Mouse (Mus musculus) forebrain, embryonic 10.5 days (tissue): ENCODE measurements around the gene Dlg1. TPM values are rescaled to one million over a fixed set of nuclear protein-coding genes. Genes with fewer than 3 reads are reported as not detected.

Experiments
- DNase-seq: peaks from one replicate; pipeline ENCODE4 v3.0.0-alpha.2; 2017; ENCODE audit warnings: low spot score; ENCODE audit errors: extremely low spot score
- H3K27ac ChIP-seq: fragments of 300-500 bp; sonication (generic); 2 replicates; pipeline ENCODE4 v1.5.1; 2016; ENCODE audit warnings: mild to moderate bottlenecking
- H3K27me3 ChIP-seq: fragments of 300-500 bp; sonication (generic); 2 replicates; pipeline ENCODE4 v1.6.1; 2016; ENCODE audit warnings: mild to moderate bottlenecking; ENCODE audit not compliant: poor library complexity, severe bottlenecking
- H3K36me3 ChIP-seq: fragments of 300-500 bp; sonication (generic); replicated peaks from 2 replicates; pipeline ENCODE4 v1.6.1; 2016; ENCODE audit warnings: mild to moderate bottlenecking, moderate library complexity
- H3K4me1 ChIP-seq: fragments of 300-500 bp; sonication (generic); 2 replicates; pipeline ENCODE4 v1.6.1; 2016
- H3K4me3 ChIP-seq: fragments of 300-500 bp; sonication (generic); 2 replicates; pipeline ENCODE4 v1.5.1; 2016; ENCODE audit warnings: mild to moderate bottlenecking, moderate library complexity
- H3K9me3 ChIP-seq: fragments of 300-500 bp; sonication (generic); 2 replicates; pipeline ENCODE4 v1.6.1; 2016; ENCODE audit warnings: mild to moderate bottlenecking, moderate library complexity
- WGBS: fragments of 180-500 bp; shearing (Covaris S2); methylation state at CpG from one replicate; pipeline ENCODE4 v1.1.7; 2016; 5-methylcytosine and 5-hydroxymethylcytosine counted together
- polyA plus RNA-seq: library from polyadenylated mRNA; unstranded; fragments of >200 nt; fragmentation: Nextera tagmentation; extraction: Ambion mirVana; gene quantifications from 2 replicates; pipeline ENCODE4 v1.2.1, GENCODE M21; 2016

Gene Dlg1
- polyA plus RNA-seq, 1 experiment from 2014 or later: 30.9 TPM

DNA sequence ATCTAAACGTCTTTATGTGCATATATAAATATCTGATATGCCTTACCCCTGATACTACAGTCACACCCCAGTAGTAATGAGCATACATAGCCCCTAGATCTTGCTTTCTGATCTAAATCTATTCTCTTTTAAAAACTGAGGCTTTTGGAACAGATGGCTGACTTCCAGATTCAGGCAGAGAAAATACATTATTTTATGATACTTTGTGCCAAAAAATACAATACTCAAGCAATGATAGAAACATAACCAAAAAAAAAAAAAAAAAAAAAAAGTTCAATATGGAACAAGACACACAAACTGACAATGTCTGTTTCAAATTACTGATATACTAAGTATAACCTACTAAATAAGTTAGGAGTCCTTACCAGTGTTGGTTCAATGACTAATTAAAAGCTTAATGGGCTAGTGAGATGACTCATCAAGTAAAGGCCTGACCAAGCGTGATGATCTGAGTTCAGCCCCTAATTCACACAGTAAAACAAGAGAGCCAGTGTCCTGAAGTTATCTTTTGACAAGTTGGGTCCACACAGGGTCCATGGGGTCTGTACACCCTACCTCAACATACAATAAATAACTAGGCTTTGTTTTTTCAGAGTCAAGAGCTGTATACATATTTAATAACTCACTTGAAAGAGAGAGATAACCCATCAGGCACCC lies 171.5 kb downstream of the Dlg1 start:
- H3K4me1 ChIP-seq: peaks cover 9% of the 10 kb centered on the region; the same call in 1 of the 2 replicates
- DNase-seq: no peak
- H3K27me3 ChIP-seq: no peaks in the 10 kb centered on the region
- no peak overlapping the region for H3K27ac ChIP-seq
- H3K4me3 ChIP-seq: no peak overlapping the region
- peaks cover 47% of the 10 kb centered on the region for H3K36me3 ChIP-seq
- 89% methylated on average over 2 of the region's 2 CpGs for WGBS
- H3K9me3 ChIP-seq: no peaks in the 10 kb centered on the region

DNA sequence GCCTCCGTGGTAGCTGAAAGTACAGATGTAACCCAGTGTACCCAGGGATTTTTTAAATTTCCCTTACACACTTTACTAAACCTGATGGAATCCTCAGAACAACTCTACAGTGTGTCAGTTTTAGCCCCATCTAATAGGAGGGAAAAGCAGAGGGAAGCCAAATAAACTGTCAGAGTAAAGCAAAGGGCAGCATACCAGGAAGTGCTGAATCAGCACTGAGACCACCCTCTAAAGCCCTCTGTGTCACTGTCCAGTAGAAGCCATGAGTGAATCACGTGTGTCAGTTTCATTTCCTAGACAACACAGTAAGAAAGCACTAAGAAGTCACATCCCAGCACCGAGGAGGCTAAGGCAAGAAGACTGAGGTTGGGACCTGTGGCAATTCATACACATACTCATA lies 174.1 kb downstream of the Dlg1 start:
- Histone ChIP-seq H3K4me1 (peaks cover 9% of the 10 kb centered on the region; the same call in 1 of the 2 replicates), H3K36me3 (peaks cover 54% of the 10 kb centered on the region), H3K9me3 (no peaks in the 10 kb centered on the region), H3K27ac (no peak overlapping the region), H3K27me3 (no peaks in the 10 kb centered on the region), H3K4me3 (no peak overlapping the region)
- WGBS: 83% methylated on average over 3 of the region's 3 CpGs
- DNase-seq: no peak

DNA sequence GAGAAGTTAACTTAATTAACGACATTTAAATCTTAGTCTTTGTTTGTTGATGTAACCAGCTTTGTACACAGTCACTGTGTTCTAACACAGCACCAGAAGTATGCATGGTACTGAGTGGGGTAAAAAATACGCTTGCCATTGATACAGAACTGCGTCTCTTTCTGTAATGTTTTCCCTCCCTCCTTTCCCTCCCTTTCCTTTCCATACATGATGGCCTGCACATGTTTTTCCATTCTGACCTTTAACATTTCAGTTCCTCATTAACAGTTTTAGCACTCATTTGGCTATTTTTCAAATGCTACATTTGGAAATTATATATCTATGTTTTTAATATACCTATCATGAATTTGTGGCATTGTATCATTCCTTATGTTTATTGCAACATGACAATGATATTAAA lies 181.0 kb downstream of the Dlg1 start:
- no peaks in the 10 kb centered on the region for H3K27me3 ChIP-seq
- WGBS: 94% methylated on average over 3 of the region's 3 CpGs
- H3K4me3 ChIP-seq: no peak overlapping the region
- no peak overlapping the region for H3K27ac ChIP-seq
- no peak for DNase-seq
- no peaks in the 10 kb centered on the region for H3K4me1 ChIP-seq
- H3K9me3 ChIP-seq: no peaks in the 10 kb centered on the region
- peaks cover 59% of the 10 kb centered on the region for H3K36me3 ChIP-seq

DNA sequence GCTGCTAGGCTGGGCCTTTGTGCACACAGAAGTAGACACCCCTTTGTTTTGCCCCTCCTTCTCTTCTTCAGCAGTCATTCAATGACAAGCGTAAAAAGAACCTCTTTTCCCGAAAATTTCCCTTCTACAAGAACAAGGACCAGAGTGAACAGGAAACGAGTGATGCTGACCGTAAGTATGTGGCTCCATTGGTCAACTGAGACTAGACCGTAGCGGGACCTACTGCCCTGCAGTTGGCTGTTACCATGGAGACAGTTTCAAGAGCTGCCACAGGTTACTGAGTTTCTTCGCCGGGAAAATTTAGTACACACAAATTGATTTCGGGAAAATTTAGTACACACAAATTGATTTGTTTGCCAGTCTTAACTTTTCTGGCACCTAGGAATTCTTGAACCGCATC lies 183.5 kb downstream of the Dlg1 start:
- DNase-seq: no peak
- WGBS: 85% methylated on average over 10 of the region's 10 CpGs
- peaks cover 60% of the 10 kb centered on the region for H3K36me3 ChIP-seq
- H3K27ac ChIP-seq: no peak overlapping the region
- no peaks in the 10 kb centered on the region for H3K4me1 ChIP-seq
- H3K9me3 ChIP-seq: no peaks in the 10 kb centered on the region
- no peaks in the 10 kb centered on the region for H3K27me3 ChIP-seq
- no peak overlapping the region for H3K4me3 ChIP-seq

DNA sequence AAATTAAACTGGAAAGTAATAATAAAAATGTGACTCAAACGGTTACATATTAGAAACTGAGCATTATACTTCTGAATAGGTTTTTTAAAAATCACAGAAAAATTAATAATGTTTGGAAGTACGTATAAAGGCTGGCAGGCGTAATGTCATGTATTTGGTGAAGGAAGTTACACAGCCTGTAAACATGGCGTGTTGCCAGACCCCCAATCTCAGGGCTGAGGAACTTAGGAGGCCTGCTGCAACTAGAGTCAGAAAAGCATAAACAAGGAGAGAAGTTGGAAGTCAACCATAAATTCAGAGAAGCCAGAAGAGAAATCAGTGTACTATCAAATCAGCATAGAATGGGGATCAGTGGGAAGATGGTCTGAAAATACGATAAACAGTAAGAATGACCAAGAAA lies 200.7 kb downstream of the Dlg1 start:
- no peak overlapping the region for H3K4me3 ChIP-seq
- H3K27ac ChIP-seq: no peak overlapping the region
- H3K27me3 ChIP-seq: no peaks in the 10 kb centered on the region
- H3K4me1 ChIP-seq: 0 out of 2 replicates have a peak, but pooled peaks cover 4% of the 10 kb centered on the region
- WGBS: 96% methylated on average over 5 of the region's 5 CpGs
- peaks cover 5% of the 10 kb centered on the region; the same call in 1 of the 2 replicates for H3K9me3 ChIP-seq
- DNase-seq: no peak
- H3K36me3 ChIP-seq: peaks cover 95% of the 10 kb centered on the region

DNA sequence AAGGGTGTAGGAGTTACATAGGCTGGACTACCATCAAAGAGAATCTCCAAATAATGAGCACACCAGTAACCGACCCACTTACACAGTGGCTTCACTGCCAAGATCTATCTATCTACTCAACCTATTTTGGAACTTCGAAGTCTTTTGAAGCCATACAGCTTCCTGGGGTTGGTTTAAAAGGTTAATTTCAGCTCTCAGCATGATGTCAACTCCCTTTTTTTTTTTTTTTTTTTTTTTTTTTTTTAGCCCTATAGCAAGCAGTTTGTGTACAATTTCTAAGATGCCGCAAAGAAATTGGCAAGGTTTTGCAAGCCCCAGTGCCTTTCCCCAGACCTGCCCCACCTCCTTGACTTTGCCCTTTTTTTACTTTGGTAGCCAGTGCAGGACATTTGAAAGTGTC lies 202.0 kb downstream of the Dlg1 start:
- WGBS: 73% methylated on average over 3 of the region's 3 CpGs

DNA sequence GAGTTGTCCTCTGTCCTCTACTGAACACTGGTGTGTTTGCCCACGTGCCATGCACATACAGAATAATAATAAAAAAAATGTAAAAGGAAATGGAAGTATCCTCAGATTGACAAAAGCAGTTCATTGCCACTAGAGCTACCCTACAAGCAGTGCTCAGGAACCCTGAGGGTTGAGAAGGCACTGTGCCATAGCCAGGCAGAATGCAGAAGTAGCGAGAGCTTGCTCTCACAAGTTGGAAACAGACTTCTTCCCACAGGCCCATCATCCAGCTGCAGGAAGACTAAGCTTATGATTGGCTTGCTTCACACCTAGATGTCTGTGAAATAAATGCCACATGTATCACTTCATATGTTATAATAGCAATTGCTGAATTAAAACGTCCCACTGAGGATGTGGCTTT lies 203.7 kb downstream of the Dlg1 start:
- no peak overlapping the region for H3K4me3 ChIP-seq
- H3K27me3 ChIP-seq: no peaks in the 10 kb centered on the region
- no peaks in the 10 kb centered on the region for H3K9me3 ChIP-seq
- DNase-seq: no peak
- H3K36me3 ChIP-seq: peaks cover 96% of the 10 kb centered on the region
- no peak overlapping the region for H3K27ac ChIP-seq
- H3K4me1 ChIP-seq: 0 out of 2 replicates have a peak, but pooled peaks cover 4% of the 10 kb centered on the region
- WGBS: 93% methylated on average over 3 of the region's 3 CpGs

More for the DNA sequence above, 202.0 kb downstream of the Dlg1 start:
- H3K4me1 ChIP-seq: 0 out of 2 replicates have a peak, but pooled peaks cover 4% of the 10 kb centered on the region
- no peak for DNase-seq
- H3K27me3 ChIP-seq: no peaks in the 10 kb centered on the region
- H3K27ac ChIP-seq: no peak overlapping the region
- peaks cover 5% of the 10 kb centered on the region; the same call in 1 of the 2 replicates for H3K9me3 ChIP-seq
- no peak overlapping the region for H3K4me3 ChIP-seq
- H3K36me3 ChIP-seq: peaks cover 96% of the 10 kb centered on the region

DNA sequence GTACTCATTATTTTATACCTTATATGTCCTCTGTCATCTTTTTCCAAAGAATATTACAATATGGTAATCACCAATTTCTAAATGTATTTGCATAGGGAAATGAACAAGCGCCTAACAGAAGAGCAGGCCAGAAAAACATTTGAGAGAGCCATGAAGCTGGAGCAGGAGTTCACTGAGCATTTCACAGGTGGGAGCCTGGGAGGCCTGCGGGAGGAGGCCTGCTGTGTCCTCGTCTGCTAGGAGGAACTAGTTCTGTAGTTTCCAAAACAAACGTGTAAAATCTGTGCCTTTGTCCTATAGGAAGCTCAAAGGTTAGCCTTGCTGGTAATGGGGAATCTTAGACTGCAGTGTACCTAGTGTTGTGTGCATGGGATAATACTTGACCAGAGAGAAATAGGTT lies 204.5 kb downstream of the Dlg1 start:
- 0 out of 2 replicates have a peak, but pooled peaks cover 4% of the 10 kb centered on the region for H3K4me1 ChIP-seq
- H3K9me3 ChIP-seq: no peaks in the 10 kb centered on the region
- WGBS: 86% methylated on average over 4 of the region's 4 CpGs
- no peak overlapping the region for H3K27ac ChIP-seq
- no peak for DNase-seq
- no peak overlapping the region for H3K4me3 ChIP-seq
- H3K36me3 ChIP-seq: peaks cover 93% of the 10 kb centered on the region
- H3K27me3 ChIP-seq: no peaks in the 10 kb centered on the region

DNA sequence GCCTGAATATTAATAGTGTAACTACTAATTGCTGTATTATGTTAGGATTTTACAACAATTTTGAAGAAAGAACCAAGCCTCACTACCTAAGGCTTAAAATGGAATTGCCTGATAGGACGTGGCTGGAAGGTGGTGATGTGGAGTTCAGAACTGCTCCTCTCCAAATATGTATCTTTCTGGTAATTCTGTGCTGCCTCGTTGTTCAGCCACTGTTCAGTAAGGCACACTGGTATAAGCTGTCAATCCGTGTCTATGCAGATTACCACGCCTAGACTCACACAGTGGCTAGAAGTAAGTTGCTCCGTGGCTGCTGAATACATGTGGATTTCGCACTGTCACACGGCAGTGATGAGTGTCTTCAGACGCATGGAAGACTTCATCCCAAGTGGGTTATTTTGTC lies 210.5 kb downstream of the Dlg1 start:
- Histone ChIP-seq H3K4me1 (peaks cover 3% of the 10 kb centered on the region), H3K4me3 (no peak overlapping the region), H3K27me3 (no peaks in the 10 kb centered on the region), H3K27ac (no peak overlapping the region), H3K9me3 (no peaks in the 10 kb centered on the region), H3K36me3 (peaks cover 64% of the 10 kb centered on the region)
- DNase-seq: no peak
- 94% methylated on average over 8 of the region's 8 CpGs for whole genome bisulfite sequencing

DNA sequence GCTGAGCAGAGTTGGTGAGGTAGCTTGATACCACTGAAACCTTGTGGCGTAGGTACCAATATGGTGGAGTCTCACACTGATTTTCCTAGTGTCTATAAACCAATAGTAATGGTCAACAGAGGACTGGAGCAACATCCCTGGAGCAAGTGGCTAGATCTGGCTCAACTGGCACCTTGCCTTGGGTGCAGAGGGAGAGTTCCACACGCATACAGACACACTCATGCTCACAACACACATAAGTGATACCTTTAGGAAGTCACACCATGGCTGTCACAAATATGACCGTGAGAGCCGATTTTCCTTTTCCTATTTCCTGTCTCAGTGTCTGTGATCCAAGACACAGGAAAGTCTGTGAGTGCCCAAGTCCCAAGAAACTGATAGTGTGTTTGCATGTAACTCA lies 212.1 kb downstream of the Dlg1 start:
- H3K9me3 ChIP-seq: no peaks in the 10 kb centered on the region
- no peak for DNase-seq
- H3K27ac ChIP-seq: no peak overlapping the region
- H3K4me3 ChIP-seq: no peak overlapping the region
- H3K36me3 ChIP-seq: peaks cover 47% of the 10 kb centered on the region
- peaks cover 7% of the 10 kb centered on the region for H3K4me1 ChIP-seq
- peaks cover 15% of the 10 kb centered on the region; the same call in 1 of the 2 replicates for H3K27me3 ChIP-seq
- 94% methylated on average over 4 of the region's 4 CpGs for WGBS

DNA sequence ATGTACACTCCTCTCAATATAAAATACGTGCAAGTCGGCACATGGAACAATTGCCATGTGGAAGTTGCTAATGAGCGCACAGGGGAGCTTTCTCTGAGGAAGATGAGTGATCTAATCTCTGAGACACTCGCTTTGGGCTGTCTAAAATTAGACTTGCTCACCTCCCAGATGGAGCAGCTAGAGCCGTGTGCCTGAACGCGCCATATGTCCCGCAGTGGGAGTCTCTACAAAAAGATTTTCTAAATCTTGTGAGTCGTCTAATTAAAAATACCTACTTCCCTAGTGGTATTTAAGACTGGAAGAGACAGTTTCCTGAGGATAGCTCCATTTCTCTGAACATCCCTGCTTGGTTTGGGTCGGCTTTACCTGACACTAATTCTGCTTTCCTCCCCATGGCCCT lies 213.1 kb downstream of the Dlg1 start:
- H3K9me3 ChIP-seq: no peaks in the 10 kb centered on the region
- H3K4me1 ChIP-seq: peaks cover 10% of the 10 kb centered on the region
- H3K36me3 ChIP-seq: peaks cover 37% of the 10 kb centered on the region
- WGBS: 90% methylated on average over 10 of the region's 10 CpGs
- peaks cover 18% of the 10 kb centered on the region; the same call in 1 of the 2 replicates for H3K27me3 ChIP-seq
- DNase-seq: no peak
- H3K27ac ChIP-seq: no peak overlapping the region
- no peak overlapping the region for H3K4me3 ChIP-seq

DNA sequence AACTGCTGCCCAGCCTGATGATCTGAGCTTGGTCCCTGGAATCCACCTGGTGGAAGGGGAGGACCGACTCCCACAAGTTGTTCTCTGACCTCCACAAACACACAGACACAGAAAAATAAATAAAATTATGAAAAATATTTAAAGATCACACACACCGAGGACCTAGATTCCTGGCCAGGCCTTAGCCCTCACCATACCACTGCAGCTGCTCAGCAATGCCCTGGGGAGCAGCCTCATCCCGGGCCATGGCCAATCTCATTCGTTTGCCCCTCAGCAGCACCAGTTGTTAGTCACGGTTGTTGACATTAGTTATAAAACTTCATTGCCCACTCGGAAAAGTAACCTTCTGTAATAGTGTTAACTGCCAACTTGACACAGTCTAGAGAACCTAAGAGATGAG lies 214.8 kb downstream of the Dlg1 start:
- Histone ChIP-seq H3K4me1 (peaks cover 26% of the 10 kb centered on the region), H3K27me3 (peaks cover 35% of the 10 kb centered on the region), H3K9me3 (no peaks in the 10 kb centered on the region), H3K4me3 (no peak overlapping the region), H3K27ac (no peak overlapping the region), H3K36me3 (peaks cover 24% of the 10 kb centered on the region)
- no peak for DNase-seq
- WGBS: 84% methylated on average over 6 of the region's 6 CpGs

DNA sequence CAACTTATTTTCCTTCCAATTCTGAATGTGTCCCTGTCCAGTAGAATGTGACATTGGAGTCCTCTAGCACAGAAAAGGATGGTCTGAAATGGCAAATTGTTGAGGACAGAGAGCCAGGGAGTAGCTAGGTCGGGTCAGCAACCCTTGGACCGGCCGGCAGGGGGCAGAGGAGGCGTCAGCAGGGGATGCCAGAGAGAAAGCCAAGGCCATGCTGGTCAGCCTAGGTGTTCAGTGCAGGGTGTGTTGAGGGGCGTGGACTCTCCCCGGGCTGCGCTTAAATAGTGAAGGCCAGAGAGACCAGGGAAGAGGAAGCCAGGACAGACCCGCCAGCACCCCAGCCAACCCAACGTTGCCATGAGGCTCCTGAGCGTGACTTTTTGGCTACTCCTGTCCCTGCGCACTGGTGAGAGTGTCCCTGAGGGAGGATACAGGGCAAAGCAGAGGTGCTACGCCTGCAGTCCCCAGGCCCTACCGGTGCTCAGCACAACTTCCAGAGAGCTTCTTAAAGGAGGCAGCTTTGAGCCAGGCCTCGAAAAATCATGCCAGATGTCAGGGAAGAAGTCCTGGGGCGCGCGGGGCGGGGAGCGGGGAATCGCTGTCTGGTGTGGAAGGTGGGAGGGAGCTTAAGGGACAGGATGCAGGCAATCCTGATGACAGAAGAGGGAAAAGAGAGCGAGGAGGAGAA lies 215.5 kb downstream of the Dlg1 start, which contains the start of gene Meltf:
Meltf (plus strand) TSS at position 238 of the 685 bp plus-strand sequence.
- H3K27ac ChIP-seq: no peak within 1 kb of the TSS
- no peaks in the 10 kb centered on the region for H3K9me3 ChIP-seq
- no peak within 1 kb of the TSS for H3K4me3 ChIP-seq
- DNase-seq: peak; percentile 75
- H3K4me1 ChIP-seq: peaks cover 33% of the 10 kb centered on the region
- 36% methylated on average over 21 of the region's 21 CpGs for WGBS
- H3K36me3 ChIP-seq: peaks cover 17% of the 10 kb centered on the region
- H3K27me3 ChIP-seq: peaks cover 42% of the 10 kb centered on the region
